In the genomic region with DNA sequence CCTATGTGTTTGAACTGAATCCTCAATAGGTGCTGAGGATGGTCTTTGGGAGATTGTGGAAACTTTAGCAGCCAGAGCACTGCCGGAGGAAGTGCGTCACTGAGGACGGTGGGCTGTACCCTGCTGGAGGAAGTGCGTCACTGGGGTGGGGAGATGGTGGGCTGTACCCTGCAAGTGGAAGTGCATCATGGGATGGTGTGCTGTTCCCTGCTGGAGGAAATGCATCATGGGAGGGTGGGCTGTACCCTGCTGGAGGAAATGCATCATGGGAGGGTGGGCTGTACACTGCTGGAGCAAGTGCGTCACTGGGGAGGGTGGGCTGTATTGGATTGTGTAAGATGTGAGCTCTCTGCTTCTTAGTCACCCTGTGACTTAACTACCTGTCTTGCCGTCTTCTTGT, we compare ENCODE assay signal across 9 mouse cellular contexts. TPM values are rescaled to one million over a fixed set of nuclear protein-coding genes. Genes with fewer than 3 reads are reported as not detected.
DNase-seq lines count a peak whose midpoint lies in the region; ATAC-seq and TF ChIP-seq lines count a peak whose summit lies in the region.
"Had no signal": no experiment of that assay in that cellular context is flagged by ENCODE, and none has a peak within 500 bp of the region (broad histone marks: within the 10 kb centered on the region; RNA-seq: fewer than 3 reads in every experiment).

No protein-coding gene starts in this region.

- no peaks in the 10 kb centered on the region for H3K36me3 ChIP-seq in hindbrain, postnatal 0 days (ENCODE audit: insufficient read depth, low read length)
- H3K36me3 ChIP-seq in liver, embryonic 11.5 days (ENCODE audit: control insufficient read depth, insufficient read depth, low read length) = no peaks in the 10 kb centered on the region
- H3K36me3 ChIP-seq in midbrain, embryonic 16.5 days (ENCODE audit: control insufficient read depth, insufficient read depth, low read length) = no peaks in the 10 kb centered on the region

- H3K9me3 ChIP-seq in hindbrain, postnatal 0 days (ENCODE audit: low read length) = no peaks in the 10 kb centered on the region
- peaks cover 4% of the 10 kb centered on the region; the same call in 1 of the 2 replicates for H3K9me3 ChIP-seq in liver, embryonic 11.5 days (ENCODE audit: control insufficient read depth, low read length)
- peaks cover 12% of the 10 kb centered on the region; the same call in 1 of the 2 replicates for H3K9me3 ChIP-seq in midbrain, embryonic 16.5 days (replicated peaks; ENCODE audit: control insufficient read depth, low read length, poor library complexity, severe bottlenecking)

- DNase-seq in cerebellum, adult 9-11 months = peak; percentile 35
- DNase-seq in cerebellum, adult 11 months = no peak
- peak; percentile 42 for DNase-seq in adrenal gland, postnatal 25 days
- DNase-seq in frontal cortex, postnatal 14 days (ENCODE audit: low spot score in 2 of 2) = peak; percentile 30 to 36
- DNase-seq in hindbrain, postnatal 0 days (ENCODE audit: low spot score) = peak; percentile 63
- DNase-seq in liver, embryonic 11.5 days (ENCODE audit: low spot score) = peak; percentile 62
- DNase-seq in c-Kit-positive CD71-positive TER-119-positive erythroid progenitor cells, embryonic 14.5 days (ENCODE audit: low spot score) = no peak

- no peaks in the 10 kb centered on the region for H3K4me1 ChIP-seq in hindbrain, postnatal 0 days (ENCODE audit: insufficient read depth, low read length)
- no peaks in the 10 kb centered on the region for H3K4me1 ChIP-seq in liver, embryonic 11.5 days (replicated peaks; ENCODE audit: control insufficient read depth, insufficient read depth, low read length)
- no peaks in the 10 kb centered on the region for H3K4me1 ChIP-seq in midbrain, embryonic 16.5 days (ENCODE audit: control insufficient read depth, insufficient read depth, low read length)

- H3K9ac ChIP-seq in hindbrain, postnatal 0 days (replicated peaks; ENCODE audit: low read length) = no peak overlapping the region
- H3K9ac ChIP-seq in liver, embryonic 11.5 days (ENCODE audit: low read depth, low read length) = no peak overlapping the region
- no peak overlapping the region for H3K9ac ChIP-seq in midbrain, embryonic 16.5 days (ENCODE audit: low read depth, low read length)

- no peak overlapping the region for H3K4me2 ChIP-seq in hindbrain, postnatal 0 days (ENCODE audit: low read depth, low read length)
- H3K4me2 ChIP-seq in liver, embryonic 11.5 days = peak overlapping the region; percentile 46
- peak overlapping the region; percentile 20; the same call in 1 of the 2 replicates for H3K4me2 ChIP-seq in midbrain, embryonic 16.5 days (ENCODE audit: low read length)

- TF ChIP-seq CTCF in hindbrain, postnatal 0 days (IDR thresholded peaks at IDR 0.05; ENCODE audit: low read depth) = no peak; the same call in 1 of the 2 replicates

- H3K4me3 ChIP-seq in hindbrain, postnatal 0 days (ENCODE audit: low read length) = no peak overlapping the region
- H3K4me3 ChIP-seq in liver, embryonic 11.5 days (ENCODE audit: low read depth, low read length) = peak overlapping the region; percentile 26
- H3K4me3 ChIP-seq in midbrain, embryonic 16.5 days (ENCODE audit: low read depth, low read length) = no peak overlapping the region

- ATAC-seq in hindbrain, postnatal 0 days = peak; percentile 92
- ATAC-seq in liver, embryonic 11.5 days (replicated peaks; ENCODE audit: low FRiP score) = peak; percentile 94
- peak; percentile 92 for ATAC-seq in midbrain, embryonic 16.5 days

- WGBS in hindbrain, postnatal 0 days = 57% methylated on average over 6 of the region's 6 CpGs
- 45% methylated on average over 6 of the region's 6 CpGs for WGBS in liver, embryonic 11.5 days
- WGBS in midbrain, embryonic 16.5 days = 60% methylated on average over 6 of the region's 6 CpGs

- H3K27ac ChIP-seq in hindbrain, postnatal 0 days = no peak overlapping the region
- peak overlapping the region; percentile 35; the same call in 1 of the 2 replicates for H3K27ac ChIP-seq in liver, embryonic 11.5 days (ENCODE audit: low read depth, low read length)
- H3K27ac ChIP-seq in midbrain, embryonic 16.5 days (ENCODE audit: low read length) = no peak overlapping the region

- no peaks in the 10 kb centered on the region for H3K27me3 ChIP-seq in hindbrain, postnatal 0 days (ENCODE audit: insufficient read depth, low read length)
- H3K27me3 ChIP-seq in liver, embryonic 11.5 days (replicated peaks; ENCODE audit: control insufficient read depth, insufficient read depth, low read length) = no peaks in the 10 kb centered on the region
- no peaks in the 10 kb centered on the region for H3K27me3 ChIP-seq in midbrain, embryonic 16.5 days (ENCODE audit: control insufficient read depth, insufficient read depth, low read depth, low read length)
- H3K27me3 ChIP-seq: CH12.LX had no signal

RNA-seq across cellular contexts. Expression of gene Zfp64, which starts 25.5 kb away (rescaled TPM):
- 21.6 and 22.8 TPM in 2 replicates for total RNA-seq in adrenal gland, postnatal 25 days (2021)
- 32.1 and 44.3 TPM in 2 replicates for total RNA-seq in hindbrain, postnatal 0 days (2014; rRNA removed)
- polyA plus RNA-seq in hindbrain, postnatal 0 days (2015; fragmentation: Nextera tagmentation; extraction: Ambion mirVana) = 24.9 and 27.5 TPM in 2 replicates
- 30.6 and 31.1 TPM in 2 replicates for polyA plus RNA-seq in liver, embryonic 11.5 days (2014; fragmentation: Nextera tagmentation; extraction: Ambion mirVana)
- 42.0 and 46.0 TPM in 2 replicates for polyA plus RNA-seq in midbrain, embryonic 16.5 days (2015; fragmentation: Nextera tagmentation; extraction: Ambion mirVana)

Comparison
In these comparisons a context has a peak if more than half of its experiments do, and no peak if none do; other contexts are left out.
1. DNase-seq: peak in cerebellum, adult 9-11 months (single experiment), adrenal gland, postnatal 25 days (single experiment), frontal cortex, postnatal 14 days (2 of 2), hindbrain, postnatal 0 days (single experiment) and liver, embryonic 11.5 days (single experiment); none in cerebellum, adult 11 months (single experiment) and c-Kit-positive CD71-positive TER-119-positive erythroid progenitor cells, embryonic 14.5 days (single experiment).
2. Peak in every context shown above with its lines, with median percentiles within 50 percentile points of each other: ATAC-seq.